Mouse (Mus musculus): ENCODE results near the gene Fhl3.

DNA sequence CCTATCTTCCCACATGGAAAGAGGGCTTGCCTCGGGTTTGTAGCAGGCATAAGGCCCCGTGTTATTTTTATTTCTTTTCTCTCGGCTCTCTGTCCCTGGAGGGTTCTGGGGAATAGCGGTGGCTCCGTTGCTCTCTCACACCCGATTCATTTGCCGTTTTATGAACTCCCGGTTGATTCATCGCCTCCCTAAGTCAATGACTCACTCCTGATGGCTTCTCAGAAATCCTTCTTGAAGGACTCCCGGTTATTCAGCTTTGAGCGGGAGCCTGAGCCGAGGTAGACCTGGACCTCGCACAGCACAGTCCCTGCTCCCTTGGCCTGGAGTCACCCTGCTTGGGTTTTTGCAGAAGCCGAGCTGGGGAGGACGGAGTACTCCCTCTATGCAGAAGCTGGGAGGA lies 35.9 kb upstream of the Fhl3 start:
- TF ChIP-seq CTCF (IDR thresholded peaks at IDR 0.05; ENCODE audit: borderline replicate concordance, insufficient read depth, low read depth, low read length) (no peak), POLR2A (IDR thresholded peaks at IDR 0.05; ENCODE audit: borderline replicate concordance, insufficient read depth, low read length) (no peak)
